Mouse (Mus musculus) layer of hippocampus, adult 18-20 months (tissue): ENCODE results near the gene Defb13. TPM values are rescaled to one million over a fixed set of nuclear protein-coding genes. Genes with fewer than 3 reads are reported as not detected.

Experiments
- total RNA-seq, 2 experiments: library from RNA; stranded (reverse); gene quantifications; 2 replicates each; pipeline ENCODE4 v1.2.3; 2021

The Defb13 gene
- total RNA-seq, 2 experiments from 2014 or later: not detected

Other genes starting within 250 kb of the Defb13 start
- not detected for gene AY761184, start 243.1 kb upstream of the Defb13 start, total RNA-seq
- not detected for gene Defa24, start 212.3 kb upstream of the Defb13 start, total RNA-seq
- not detected for gene Defb50, start 123.2 kb upstream of the Defb13 start, total RNA-seq
- not detected for gene Defb2, start 106.8 kb upstream of the Defb13 start, total RNA-seq
- not detected for gene Defb10, start 87.9 kb upstream of the Defb13 start, total RNA-seq
- gene Defb9, start 61.3 kb upstream of the Defb13 start, total RNA-seq: not detected
- not detected for gene Defb11, start 40.4 kb upstream of the Defb13 start, total RNA-seq
- not detected for gene Defb15, start 14.1 kb upstream of the Defb13 start, total RNA-seq
- not detected for gene Defb35, start 8.4 kb upstream of the Defb13 start, total RNA-seq
- not detected for gene Fam90a1a, start 12.0 kb downstream of the Defb13 start, total RNA-seq
- gene Ccdc70, start 23.0 kb downstream of the Defb13 start, total RNA-seq: not detected
- 1 to 10 TPM; 1.4 to 1.6 TPM for gene Atp7b, start 113.5 kb downstream of the Defb13 start, total RNA-seq
- 10 to 100 TPM; 38.3 to 40.5 TPM for gene Alg11, start 114.0 kb downstream of the Defb13 start, total RNA-seq
- under 1 TPM; 0.12 to 0.15 TPM for gene Nek5, start 178.3 kb downstream of the Defb13 start, total RNA-seq
- gene Nek3, start 219.7 kb downstream of the Defb13 start, total RNA-seq: 1 to 10 TPM; 2.5 to 3.0 TPM
- under 1 TPM; 0.20 to 0.32 TPM for gene Ckap2, start 239.1 kb downstream of the Defb13 start, total RNA-seq
- gene Vps36, start 246.0 kb downstream of the Defb13 start, total RNA-seq: 10 to 100 TPM; 23.7 to 25.5 TPM